Mouse (Mus musculus): ENCODE results near the gene Fez1.

GRCm38 (mm10) chr9:36850091-36850490 is 28.4 kb downstream of the Fez1 start:
- no peak for TF ChIP-seq CTCF (IDR thresholded peaks at IDR 0.05; ENCODE audit: low read depth, low read length)
- no peak for TF ChIP-seq POLR2A (IDR thresholded peaks at IDR 0.05; ENCODE audit: borderline replicate concordance, low read depth, low read length)
